Mouse (Mus musculus) bone marrow macrophage, adult 2 months (primary cell): Measurements from ENCODE around the gene Pdzk1.

ENCODE experiments used
- CTCF ChIP-seq: IDR thresholded peaks from 2 replicates; pipeline ENCODE4 v1.5.1; 2012; ENCODE audit warnings: low read depth, mild to moderate bottlenecking, low read length, moderate library complexity
- POLR2A ChIP-seq: IDR thresholded peaks from 2 replicates; pipeline ENCODE4 v1.6.1; 2012; ENCODE audit warnings: mild to moderate bottlenecking, low read depth, low read length, borderline replicate concordance

GRCm38 (mm10) chr3:96849168-96849727 lies 20.2 kb downstream of the Pdzk1 start:
- TF ChIP-seq CTCF (no peak), POLR2A (no peak)
